Mouse (Mus musculus) limb, embryonic 15.5 days (tissue): Measurements from ENCODE around the gene Sirt3. TPM values are rescaled to one million over a fixed set of nuclear protein-coding genes. Genes with fewer than 3 reads are reported as not detected.
"Not testable (repeated sequence)": the region's sequence is repeated elsewhere in the genome, so short reads cannot be mapped to it uniquely, and the experiment has no call there.

Source experiments
- ATAC-seq: fragments of 200-750 bp; cut with Nextera tagmentation; 2 replicates; pipeline ENCODE4 v1.8.0; 2017; ENCODE audit warnings: low read depth, moderate TSS enrichment; ENCODE audit not compliant: insufficient number of reproducible peaks, low FRiP score, low TSS enrichment
- H3K27ac ChIP-seq: fragments of 300-500 bp; sonication (generic); 2 replicates; pipeline ENCODE4 v1.5.1; 2015; ENCODE audit warnings: moderate library complexity, mild to moderate bottlenecking, inconsistent platforms
- H3K27me3 ChIP-seq: fragments of 300-500 bp; sonication (generic); 2 replicates; pipeline ENCODE4 v1.6.1; 2015; ENCODE audit warnings: inconsistent platforms
- H3K36me3 ChIP-seq: fragments of 300-500 bp; sonication (generic); 2 replicates; pipeline ENCODE4 v1.6.1; 2015; ENCODE audit warnings: inconsistent platforms
- H3K4me1 ChIP-seq: fragments of 300-500 bp; sonication (generic); 2 replicates; pipeline ENCODE4 v1.6.1; 2015; ENCODE audit warnings: inconsistent platforms
- H3K4me2 ChIP-seq: fragments of 300-500 bp; sonication (generic); 2 replicates; pipeline ENCODE4 v1.6.1; 2015; ENCODE audit warnings: mild to moderate bottlenecking, inconsistent platforms
- H3K4me3 ChIP-seq: fragments of 300-500 bp; sonication (generic); 2 replicates; pipeline ENCODE4 v1.5.1; 2015; ENCODE audit warnings: mild to moderate bottlenecking, inconsistent platforms
- H3K9ac ChIP-seq: fragments of 300-500 bp; sonication (generic); 2 replicates; pipeline ENCODE4 v1.6.1; 2015; ENCODE audit warnings: inconsistent platforms
- H3K9me3 ChIP-seq: fragments of 300-500 bp; sonication (generic); 2 replicates; pipeline ENCODE4 v1.6.1; 2016; ENCODE audit warnings: inconsistent platforms
- WGBS: fragments of 180-500 bp; shearing (Covaris S2); methylation state at CpG from one replicate; pipeline ENCODE4 v1.1.7; 2015; 5-methylcytosine and 5-hydroxymethylcytosine counted together
- polyA plus RNA-seq: library from polyadenylated mRNA; unstranded; fragments of >200 nt; fragmentation: Nextera tagmentation; extraction: Ambion mirVana; gene quantifications from 2 replicates; pipeline ENCODE4 v1.2.1, GENCODE M21; 2015

Sirt3 gene
- polyA plus RNA-seq, 1 experiment from 2014 or later = 22.7 TPM

DNA sequence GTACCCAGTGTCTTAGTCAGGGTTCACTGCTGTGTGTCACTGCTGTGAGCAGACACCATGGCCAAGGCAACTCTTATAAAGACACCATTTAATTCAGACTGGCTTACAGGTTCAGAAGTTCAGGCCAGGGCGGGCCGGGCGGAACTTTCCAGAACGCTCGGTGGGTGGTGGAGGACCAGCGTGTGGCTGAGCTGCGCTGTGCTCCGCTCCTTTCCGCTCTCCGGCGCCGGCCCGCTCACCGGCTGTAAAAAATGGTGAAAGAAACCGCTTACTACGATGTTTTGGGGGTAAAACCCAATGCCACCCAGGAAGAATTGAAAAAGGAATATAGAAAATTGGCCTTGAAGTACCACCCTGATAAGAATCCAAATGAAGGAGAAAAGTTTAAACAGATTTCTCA is 8.5 kb upstream of the Sirt3 start:
- H3K9ac ChIP-seq, H3K4me1 ChIP-seq, H3K9me3 ChIP-seq, ATAC-seq, H3K27me3 ChIP-seq, H3K27ac ChIP-seq, H3K4me3 ChIP-seq, H3K4me2 ChIP-seq: not testable (repeated sequence)
- 96% methylated on average over 16 of the region's 16 CpGs for WGBS
- H3K36me3 ChIP-seq = peaks cover 78% of the 10 kb centered on the region

DNA sequence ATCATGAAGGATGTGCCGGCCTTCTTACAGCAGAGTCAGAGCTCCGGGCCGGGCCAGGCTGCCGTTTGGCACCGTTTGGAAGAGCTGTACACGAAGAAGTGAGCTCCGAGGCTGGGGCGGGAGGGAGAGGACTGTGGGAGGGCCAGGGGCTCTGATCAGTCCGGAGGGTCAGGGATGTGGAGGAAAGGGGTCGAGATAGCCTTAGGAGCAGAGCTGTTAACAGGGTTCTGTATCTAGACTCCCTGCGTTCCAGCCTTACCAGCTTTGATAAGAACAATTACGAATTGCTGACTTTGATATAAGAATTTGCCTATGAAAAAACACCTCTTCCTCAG is 327 bp upstream of the Sirt3 start:
- H3K9me3 ChIP-seq = no peaks in the 10 kb centered on the region
- H3K4me2 ChIP-seq = peak overlapping the region; percentile 74
- peak overlapping the region; percentile 86 for H3K4me3 ChIP-seq
- 0% methylated on average over 12 of the region's 12 CpGs for WGBS
- peak overlapping the region; percentile 92 for H3K27ac ChIP-seq
- H3K27me3 ChIP-seq = no peaks in the 10 kb centered on the region
- peaks cover 30% of the 10 kb centered on the region for H3K36me3 ChIP-seq
- peak overlapping the region; percentile 82 for H3K9ac ChIP-seq
- ATAC-seq = 0 out of 2 replicates have a peak, but pooled peaks have one; percentile 33
- peaks cover 15% of the 10 kb centered on the region for H3K4me1 ChIP-seq

DNA sequence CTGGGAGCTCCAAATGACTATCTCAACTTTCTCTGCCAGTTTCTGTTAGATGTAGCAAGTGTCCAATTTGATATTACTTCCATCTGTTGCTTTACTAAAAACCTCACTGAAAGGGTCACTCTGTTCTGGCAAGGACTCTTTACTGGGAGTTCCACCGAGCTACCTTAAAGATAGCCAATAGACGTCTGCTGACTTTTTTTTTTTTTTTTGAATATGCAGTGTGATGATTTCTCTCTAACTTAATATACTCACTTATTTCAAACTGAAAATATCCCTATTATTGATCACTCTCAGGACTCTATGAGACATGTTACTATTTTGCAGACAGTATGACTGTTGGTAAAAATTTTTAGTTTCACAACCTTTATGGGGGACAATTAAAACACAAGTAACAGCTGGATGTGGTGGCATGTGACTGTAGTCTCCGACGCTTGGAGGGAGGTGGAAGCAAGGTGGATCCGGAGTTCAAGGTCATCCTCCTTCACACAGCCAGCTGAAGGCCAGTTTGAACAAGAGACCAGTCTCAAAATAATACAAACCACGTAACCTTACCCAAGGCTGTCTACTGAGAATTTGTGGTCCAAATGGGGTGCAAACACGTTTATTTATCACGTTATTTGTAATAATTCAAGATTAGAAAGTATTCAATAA is 1.1 kb downstream of the Sirt3 start:
- H3K4me2 ChIP-seq = peak overlapping the region; percentile 74
- H3K4me1 ChIP-seq = peaks cover 15% of the 10 kb centered on the region
- peaks cover 29% of the 10 kb centered on the region for H3K36me3 ChIP-seq
- H3K9ac ChIP-seq = peak overlapping the region; percentile 71; the same call in 1 of the 2 replicates
- H3K4me3 ChIP-seq = peak overlapping the region; percentile 86
- ATAC-seq = no peak
- 12% methylated on average over 8 of the region's 8 CpGs for WGBS
- H3K27ac ChIP-seq = no peak overlapping the region
- no peaks in the 10 kb centered on the region for H3K27me3 ChIP-seq
- no peaks in the 10 kb centered on the region for H3K9me3 ChIP-seq

DNA sequence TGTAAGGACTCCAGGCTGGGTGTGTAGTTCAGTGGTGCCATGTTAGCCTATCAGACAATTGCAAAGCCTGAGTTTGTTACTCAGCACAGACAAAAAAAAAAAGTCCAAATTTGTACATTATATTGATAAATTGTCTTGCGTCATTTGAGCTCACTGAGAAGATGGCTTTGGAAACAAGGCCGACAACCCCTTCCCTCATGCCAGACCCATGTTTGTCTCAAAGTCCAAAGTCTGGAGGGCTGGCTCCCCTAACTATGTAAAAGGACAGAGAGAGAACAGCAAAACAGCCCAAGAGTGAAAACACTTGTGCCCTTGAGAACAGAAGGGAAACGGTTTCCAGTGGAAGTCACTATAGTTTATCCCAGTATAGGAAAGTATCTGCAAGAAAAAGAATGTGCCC is 1.7 kb downstream of the Sirt3 start:
- Histone ChIP-seq H3K27ac (no peak overlapping the region), H3K27me3 (no peaks in the 10 kb centered on the region), H3K9me3 (no peaks in the 10 kb centered on the region), H3K4me1 (peaks cover 15% of the 10 kb centered on the region), H3K4me3 (no peak overlapping the region), H3K36me3 (peaks cover 28% of the 10 kb centered on the region), H3K9ac (no peak overlapping the region), H3K4me2 (no peak overlapping the region)
- WGBS = 83% methylated on average over 3 of the region's 3 CpGs
- no peak for ATAC-seq

DNA sequence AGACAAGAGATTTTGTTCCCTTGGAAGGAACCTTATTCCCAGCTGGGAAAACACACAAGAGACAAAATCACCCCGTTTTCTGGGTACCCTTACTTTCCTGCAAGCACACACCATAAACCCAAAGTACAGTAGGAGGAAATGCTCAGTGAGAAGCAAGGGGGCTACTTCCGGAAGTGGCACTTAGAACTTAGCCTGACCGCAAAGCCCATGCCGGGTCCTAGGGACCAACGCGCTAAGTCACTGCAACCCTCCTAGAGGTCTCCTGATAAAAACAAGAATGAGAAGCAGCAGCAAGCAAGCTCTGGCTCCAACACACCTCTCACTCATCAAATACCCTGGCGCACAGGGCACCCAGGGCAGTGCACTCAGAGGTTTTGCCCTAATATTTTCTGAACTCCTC is 2.8 kb downstream of the Sirt3 start:
- H3K9ac ChIP-seq = no peak overlapping the region
- no peaks in the 10 kb centered on the region for H3K9me3 ChIP-seq
- 89% methylated on average over 7 of the region's 7 CpGs for WGBS
- no peaks in the 10 kb centered on the region for H3K27me3 ChIP-seq
- H3K27ac ChIP-seq = no peak overlapping the region
- peaks cover 15% of the 10 kb centered on the region for H3K4me1 ChIP-seq
- H3K4me3 ChIP-seq = no peak overlapping the region
- no peak overlapping the region for H3K4me2 ChIP-seq
- no peak for ATAC-seq
- peaks cover 35% of the 10 kb centered on the region for H3K36me3 ChIP-seq

DNA sequence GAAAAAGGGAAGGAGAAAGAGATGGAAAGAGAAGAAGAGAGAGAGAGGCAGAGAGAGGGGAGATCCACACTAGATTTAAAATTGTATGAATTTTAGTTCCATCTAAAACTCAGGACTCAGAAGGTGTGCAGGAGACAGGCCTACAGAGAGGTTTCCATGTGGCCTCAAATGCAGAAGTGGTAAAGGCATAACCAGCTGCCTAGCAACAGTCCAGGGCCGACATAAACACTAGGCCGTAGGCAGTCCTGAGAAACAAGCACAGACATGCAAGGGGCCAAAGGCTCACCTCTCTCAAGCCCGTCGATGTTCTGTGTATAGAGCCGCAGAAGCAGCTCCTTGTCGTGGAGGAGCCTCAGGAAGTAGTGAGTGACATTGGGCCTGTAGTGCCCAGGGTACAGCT is 4.7 kb downstream of the Sirt3 start:
- WGBS = 70% methylated on average over 6 of the region's 6 CpGs
- Histone ChIP-seq H3K4me2 (no peak overlapping the region), H3K9me3 (no peaks in the 10 kb centered on the region), H3K27ac (no peak overlapping the region), H3K4me1 (peaks cover 5% of the 10 kb centered on the region; the same call in 1 of the 2 replicates), H3K27me3 (no peaks in the 10 kb centered on the region), H3K9ac (no peak overlapping the region), H3K36me3 (peaks cover 35% of the 10 kb centered on the region), H3K4me3 (no peak overlapping the region)
- ATAC-seq = no peak

DNA sequence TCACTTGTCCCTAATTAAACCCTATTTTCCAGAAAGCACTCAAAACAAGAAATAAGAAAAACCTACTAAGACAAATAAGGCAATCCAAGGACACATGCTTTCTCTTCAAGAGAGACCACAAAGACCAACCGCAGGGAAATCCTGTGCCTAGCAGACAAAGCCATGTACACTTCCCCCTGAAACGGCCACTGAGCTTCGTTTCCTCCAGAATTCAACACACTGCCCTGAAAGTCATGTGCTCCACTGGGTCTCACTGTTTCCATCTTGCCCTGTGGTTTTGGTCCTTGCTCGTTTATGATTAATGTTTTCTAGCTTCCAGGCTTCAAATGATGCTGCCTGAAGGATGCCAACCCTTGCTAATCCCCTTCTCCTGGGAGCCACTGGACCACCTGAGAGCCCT is 7.9 kb downstream of the Sirt3 start:
- Histone ChIP-seq H3K4me1 (no peaks in the 10 kb centered on the region), H3K9ac (no peak overlapping the region), H3K27me3 (no peaks in the 10 kb centered on the region), H3K4me3 (no peak overlapping the region), H3K36me3 (peaks cover 44% of the 10 kb centered on the region), H3K9me3 (no peaks in the 10 kb centered on the region), H3K27ac (no peak overlapping the region), H3K4me2 (no peak overlapping the region)
- ATAC-seq = no peak
- 88% methylated on average over 4 of the region's 4 CpGs for WGBS

DNA sequence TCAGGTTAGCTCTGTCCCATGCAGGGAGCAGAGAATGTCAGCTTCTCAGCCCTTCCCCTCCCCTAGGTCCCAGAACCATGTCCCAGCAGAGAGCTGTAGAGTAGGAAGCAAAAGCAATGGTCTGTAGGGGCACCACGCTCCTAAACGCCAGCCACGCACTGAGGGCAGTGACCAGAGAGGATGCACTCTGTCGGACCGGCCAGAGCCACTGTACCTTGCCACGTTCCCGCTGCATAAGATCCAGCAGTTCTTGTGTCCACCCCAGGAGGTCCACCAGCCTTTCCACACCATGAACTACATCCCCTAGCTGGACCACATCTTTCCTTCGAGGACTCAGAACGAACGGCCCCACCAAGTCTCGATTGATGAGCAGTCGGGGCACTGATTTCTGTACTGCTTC is 17.3 kb downstream of the Sirt3 start:
- WGBS = 88% methylated on average over 12 of the region's 12 CpGs
- Histone ChIP-seq H3K4me3 (no peak overlapping the region), H3K27ac (no peak overlapping the region), H3K36me3 (peaks cover 75% of the 10 kb centered on the region), H3K27me3 (no peaks in the 10 kb centered on the region), H3K4me1 (no peaks in the 10 kb centered on the region), H3K4me2 (no peak overlapping the region), H3K9me3 (no peaks in the 10 kb centered on the region), H3K9ac (no peak overlapping the region)
- no peak for ATAC-seq

DNA sequence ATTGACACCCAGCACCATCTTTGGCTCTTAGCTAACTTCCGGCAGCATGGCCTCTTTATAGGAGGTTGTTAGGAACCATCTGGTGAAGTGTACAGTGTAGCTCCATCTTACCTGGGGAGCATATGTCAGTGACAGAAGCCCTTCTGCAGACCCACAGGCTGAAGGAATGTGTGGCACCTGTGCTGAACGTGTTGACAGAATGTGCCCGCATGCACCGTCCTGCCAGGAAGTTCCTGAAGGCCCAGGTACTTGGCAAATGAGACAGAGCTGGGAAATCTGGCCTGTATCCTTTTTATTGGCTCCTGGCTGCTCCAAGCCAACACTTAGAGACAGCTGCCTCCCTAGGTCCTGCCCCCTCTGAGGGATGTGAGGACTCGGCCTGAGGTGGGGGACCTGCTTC is 21.4 kb downstream of the Sirt3 start:
- H3K4me1 ChIP-seq = peaks cover 20% of the 10 kb centered on the region
- ATAC-seq = no peak
- H3K4me3 ChIP-seq = no peak overlapping the region
- H3K27ac ChIP-seq = no peak overlapping the region
- 84% methylated on average over 5 of the region's 5 CpGs for WGBS
- no peaks in the 10 kb centered on the region for H3K9me3 ChIP-seq
- H3K36me3 ChIP-seq = peaks cover 67% of the 10 kb centered on the region
- H3K9ac ChIP-seq = no peak overlapping the region
- H3K4me2 ChIP-seq = no peak overlapping the region
- H3K27me3 ChIP-seq = no peaks in the 10 kb centered on the region

DNA sequence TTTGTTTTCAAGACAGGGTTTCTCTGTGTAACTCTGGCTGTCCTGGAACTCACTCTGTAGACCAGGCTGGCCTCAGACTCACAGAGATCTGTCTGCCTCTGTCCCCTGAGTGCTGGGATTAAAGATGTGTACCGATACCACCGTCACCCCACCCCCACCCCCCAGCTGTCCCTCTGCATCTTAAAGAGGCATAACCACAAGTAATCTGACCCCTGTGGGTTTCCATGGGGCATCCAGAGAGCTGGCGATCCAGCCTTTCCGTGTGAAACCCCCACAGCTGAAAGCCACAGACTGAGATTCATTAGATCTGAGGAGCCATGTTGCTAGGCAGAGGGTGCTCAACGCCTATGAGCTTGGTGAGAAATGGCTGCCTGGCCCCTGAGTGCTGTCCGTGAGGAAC is 22.1 kb downstream of the Sirt3 start:
- no peak for ATAC-seq
- Histone ChIP-seq H3K4me2 (no peak overlapping the region), H3K9ac (no peak overlapping the region), H3K9me3 (no peaks in the 10 kb centered on the region), H3K4me1 (peaks cover 25% of the 10 kb centered on the region), H3K27me3 (no peaks in the 10 kb centered on the region), H3K4me3 (no peak overlapping the region), H3K36me3 (peaks cover 62% of the 10 kb centered on the region), H3K27ac (no peak overlapping the region)
- 72% methylated on average over 6 of the region's 6 CpGs for WGBS

DNA sequence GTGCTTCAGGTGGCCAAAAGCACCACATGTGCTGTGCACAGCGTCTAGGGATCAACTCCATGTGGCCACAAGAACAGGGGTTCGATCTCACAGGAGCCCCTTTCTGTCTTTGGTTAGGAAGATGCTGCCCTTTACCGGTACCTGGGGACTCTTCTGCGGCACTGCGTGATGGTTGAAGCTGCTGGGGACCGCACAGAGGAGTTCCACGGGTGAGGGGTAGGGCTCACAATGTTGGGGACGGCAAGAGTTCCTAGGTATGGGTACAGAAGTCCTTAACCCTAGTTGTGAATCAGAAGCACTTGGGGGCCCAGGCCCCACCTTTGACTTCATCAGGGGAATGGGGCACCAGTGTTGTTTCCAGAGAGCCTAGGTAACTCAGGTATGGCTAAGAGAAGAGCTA is 23.4 kb downstream of the Sirt3 start:
- no peaks in the 10 kb centered on the region for H3K9me3 ChIP-seq
- H3K36me3 ChIP-seq = peaks cover 62% of the 10 kb centered on the region
- no peak overlapping the region for H3K27ac ChIP-seq
- no peak overlapping the region for H3K9ac ChIP-seq
- H3K4me1 ChIP-seq = peaks cover 31% of the 10 kb centered on the region
- H3K27me3 ChIP-seq = no peaks in the 10 kb centered on the region
- peak overlapping the region; percentile 80; the same call in 1 of the 2 replicates for H3K4me3 ChIP-seq
- no peak for ATAC-seq
- H3K4me2 ChIP-seq = peak overlapping the region; percentile 98
- WGBS = 96% methylated on average over 8 of the region's 8 CpGs

DNA sequence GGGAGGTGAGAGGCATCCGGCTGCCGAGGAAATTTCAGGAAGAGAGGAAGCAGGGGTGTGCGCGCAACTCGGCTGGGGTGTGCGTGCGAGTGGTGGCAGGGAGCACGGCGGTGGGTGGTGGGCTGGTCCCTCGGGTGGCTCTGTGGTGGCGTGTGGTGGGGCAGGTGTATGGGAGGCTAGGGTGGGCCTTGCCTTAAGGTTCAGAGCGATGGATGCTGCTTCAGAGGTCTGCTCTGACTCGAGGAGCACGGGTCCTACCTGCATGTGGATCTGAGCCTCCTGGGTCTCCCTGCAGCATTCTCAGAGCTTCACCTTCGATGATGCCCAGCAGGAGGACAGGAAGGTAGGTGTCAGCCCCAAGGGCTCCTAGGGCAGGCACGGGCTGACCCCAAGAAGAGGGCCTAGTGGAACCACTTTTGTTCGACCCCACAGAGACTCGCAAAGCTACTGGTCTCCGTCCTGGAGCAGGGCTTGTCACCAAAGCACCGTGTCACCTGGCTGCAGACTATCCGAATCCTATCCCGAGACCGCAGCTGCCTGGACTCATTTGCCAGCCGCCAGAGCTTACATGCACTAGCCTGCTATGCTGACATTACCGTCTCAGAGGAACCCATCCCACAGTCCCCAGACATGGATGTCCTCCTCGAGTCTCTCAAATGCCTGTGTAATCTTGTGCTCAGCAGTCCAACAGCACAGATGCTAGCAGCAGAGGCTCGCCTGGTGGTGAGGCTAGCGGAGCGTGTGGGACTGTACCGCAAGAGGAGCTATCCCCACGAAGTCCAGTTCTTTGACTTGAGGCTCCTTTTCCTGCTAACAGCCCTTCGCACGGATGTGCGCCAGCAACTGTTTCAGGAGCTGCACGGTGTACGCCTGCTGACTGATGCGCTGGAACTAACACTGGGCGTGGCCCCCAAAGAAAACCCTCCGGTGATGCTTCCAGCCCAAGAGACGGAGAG is 24.3 kb downstream of the Sirt3 start, which contains the start of gene Bet1l:
Gene Bet1l, minus strand, starts transcription at position 28 of the 956 bp plus-strand sequence.
- 37% methylated on average over 39 of the region's 40 CpGs for WGBS
- H3K9me3 ChIP-seq = no peaks in the 10 kb centered on the region
- ATAC-seq = peak; percentile 22; the same call in 1 of the 2 replicates
- peaks cover 62% of the 10 kb centered on the region for H3K36me3 ChIP-seq
- H3K27me3 ChIP-seq = no peaks in the 10 kb centered on the region
- H3K27ac ChIP-seq = peak within 1 kb of the TSS; percentile 93
- peak within 1 kb of the TSS; percentile 91 for H3K9ac ChIP-seq
- peak within 1 kb of the TSS; percentile 98 for H3K4me2 ChIP-seq
- peak within 1 kb of the TSS; percentile 80 for H3K4me3 ChIP-seq
- peaks cover 31% of the 10 kb centered on the region for H3K4me1 ChIP-seq
